Mouse (Mus musculus): ENCODE data around the gene Zscan29. TPM values are rescaled to one million over a fixed set of nuclear protein-coding genes. Genes with fewer than 3 reads are reported as not detected.

The Zscan29 gene
- polyA plus RNA-seq, 1 experiment = 4.7 TPM

DNA sequence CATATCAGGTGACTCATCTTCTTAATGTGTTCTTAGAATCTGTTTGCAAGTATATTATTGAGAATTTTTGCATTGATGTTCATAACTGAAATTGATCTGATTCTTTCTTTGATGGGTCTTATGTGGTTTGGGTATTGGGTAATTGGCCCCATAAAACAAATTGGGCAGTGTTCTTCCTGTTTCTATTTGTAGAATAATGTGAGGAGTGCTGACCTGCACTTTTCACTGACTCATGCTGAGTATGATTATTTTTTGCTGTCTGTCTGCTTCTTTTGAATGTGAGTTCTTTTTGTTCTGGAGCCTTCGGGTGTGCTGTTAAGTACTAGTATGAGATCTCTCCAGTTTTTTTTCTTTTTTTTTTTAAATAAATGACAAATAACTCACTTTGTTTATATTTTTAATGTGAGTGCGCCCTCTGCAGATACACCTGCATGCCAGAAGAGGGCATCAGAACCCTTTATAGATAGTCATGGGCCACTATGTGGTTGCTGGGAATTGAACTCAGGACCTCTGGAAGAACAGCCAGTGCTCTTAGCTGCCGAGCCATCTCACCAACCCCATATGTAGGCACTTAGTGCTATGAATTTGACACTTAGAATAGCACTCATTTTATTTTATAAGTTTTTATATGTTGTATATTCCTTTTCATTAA lies 8.0 kb upstream of the Zscan29 start:
- Histone ChIP-seq H3K4me1 (ENCODE audit: control insufficient read depth, insufficient read depth, low read length) (no peaks in the 10 kb centered on the region), H3K4me3 (replicated peaks; ENCODE audit: extremely low read depth, low read depth, low read length) (no peak overlapping the region)
- TF ChIP-seq CTCF (IDR thresholded peaks at IDR 0.05; ENCODE audit: insufficient read depth, low read length) (no peak), POLR2A (IDR thresholded peaks at IDR 0.05; ENCODE audit: borderline replicate concordance, extremely low read depth, low read depth, low read length) (no peak)
- 91% methylated on average over 3 of the region's 3 CpGs for WGBS
- no peak for DNase-seq

DNA sequence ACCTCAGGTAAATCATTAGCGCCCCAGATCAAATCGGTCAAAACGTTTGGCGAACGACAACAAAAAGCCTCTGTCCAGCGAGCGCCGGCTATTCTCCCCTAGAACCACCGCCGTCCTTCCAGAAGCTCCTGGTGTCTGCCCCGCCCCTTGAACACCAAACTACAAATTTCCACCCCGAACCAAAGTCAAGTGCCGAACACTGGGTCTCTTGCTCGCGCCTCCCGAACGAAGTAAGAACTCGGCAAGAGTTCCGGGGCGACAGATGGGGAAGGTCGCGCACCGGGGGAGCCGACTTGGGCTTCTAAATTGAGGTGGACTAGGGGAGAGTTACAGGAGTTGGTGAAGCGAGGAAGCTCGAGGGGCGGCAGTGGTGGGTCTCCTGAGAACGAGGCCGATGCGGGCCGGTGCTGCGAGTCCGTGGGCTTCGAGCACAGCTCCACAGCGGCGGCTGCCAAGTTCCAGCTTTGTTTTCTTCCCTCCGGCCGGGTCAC lies 399 bp downstream of the Zscan29 start, which contains the start of gene Tubgcp4:
Gene Tubgcp4, plus strand, starts transcription at position 174 of the 491 bp plus-strand sequence.
- 0 out of 2 replicates have a peak, but pooled peaks have one; percentile 13 for TF ChIP-seq POLR2A (IDR thresholded peaks at IDR 0.05; ENCODE audit: borderline replicate concordance, extremely low read depth, low read depth, low read length)
- no peak for TF ChIP-seq CTCF (IDR thresholded peaks at IDR 0.05; ENCODE audit: insufficient read depth, low read length)
- peak within 1 kb of the TSS; percentile 98 for H3K4me3 ChIP-seq (replicated peaks; ENCODE audit: extremely low read depth, low read depth, low read length)
- WGBS = under 1% methylated on average over 36 of the region's 38 CpGs
- H3K4me1 ChIP-seq (ENCODE audit: control insufficient read depth, insufficient read depth, low read length) = peaks cover 6% of the 10 kb centered on the region
- no peak for DNase-seq

DNA sequence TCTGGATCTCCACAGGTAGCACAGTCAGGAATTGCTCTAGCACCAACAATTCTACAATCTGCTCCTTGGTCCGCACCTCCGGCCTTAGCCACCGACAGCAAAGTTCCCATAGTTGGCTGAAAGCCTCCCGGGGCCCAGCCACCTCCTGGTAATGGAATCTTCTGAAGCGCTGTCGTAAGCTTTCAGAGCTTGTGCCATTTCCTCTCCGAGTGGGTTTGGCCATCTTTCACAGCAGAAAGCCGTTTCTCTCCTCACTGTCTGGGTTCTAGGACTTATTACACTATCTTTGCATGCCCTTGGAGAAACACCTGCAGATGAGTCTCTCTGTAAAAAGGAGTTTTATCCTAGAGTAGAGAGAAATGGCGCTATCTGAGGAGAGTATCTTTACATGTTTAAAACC lies 1.0 kb downstream of the Zscan29 start:
- Histone ChIP-seq H3K4me3 (replicated peaks; ENCODE audit: extremely low read depth, low read depth, low read length) (peak overlapping the region; percentile 98), H3K4me1 (ENCODE audit: control insufficient read depth, insufficient read depth, low read length) (peaks cover 6% of the 10 kb centered on the region)
- peak; percentile 39 for DNase-seq
- 3% methylated on average over 9 of the region's 9 CpGs for WGBS
- TF ChIP-seq POLR2A (IDR thresholded peaks at IDR 0.05; ENCODE audit: borderline replicate concordance, extremely low read depth, low read depth, low read length) = no peak
- no peak for TF ChIP-seq CTCF (IDR thresholded peaks at IDR 0.05; ENCODE audit: insufficient read depth, low read length)

DNA sequence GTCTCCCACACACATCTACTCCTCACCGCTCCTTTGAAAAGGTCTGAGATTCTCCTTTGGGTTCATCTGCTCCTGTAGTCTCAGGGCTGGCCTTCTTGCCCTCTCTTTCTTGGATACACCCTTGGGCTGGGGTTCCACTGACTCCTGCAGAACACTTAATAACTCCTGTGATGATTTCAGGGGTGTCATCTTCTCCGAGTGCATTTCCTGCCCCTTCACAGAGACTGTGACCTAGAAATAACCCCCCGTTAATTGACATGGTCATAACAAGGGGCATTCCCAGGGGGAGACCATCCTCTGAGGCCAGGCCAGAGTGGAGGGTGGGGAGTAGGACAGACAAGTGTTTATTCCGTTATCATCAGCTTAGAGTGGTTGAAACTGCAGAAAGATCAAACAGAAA lies 1.8 kb downstream of the Zscan29 start:
- no peak for TF ChIP-seq CTCF (IDR thresholded peaks at IDR 0.05; ENCODE audit: insufficient read depth, low read length)
- Histone ChIP-seq H3K4me3 (replicated peaks; ENCODE audit: extremely low read depth, low read depth, low read length) (no peak overlapping the region), H3K4me1 (ENCODE audit: control insufficient read depth, insufficient read depth, low read length) (peaks cover 6% of the 10 kb centered on the region)
- WGBS = 32% methylated on average over 4 of the region's 4 CpGs
- no peak for DNase-seq

DNA sequence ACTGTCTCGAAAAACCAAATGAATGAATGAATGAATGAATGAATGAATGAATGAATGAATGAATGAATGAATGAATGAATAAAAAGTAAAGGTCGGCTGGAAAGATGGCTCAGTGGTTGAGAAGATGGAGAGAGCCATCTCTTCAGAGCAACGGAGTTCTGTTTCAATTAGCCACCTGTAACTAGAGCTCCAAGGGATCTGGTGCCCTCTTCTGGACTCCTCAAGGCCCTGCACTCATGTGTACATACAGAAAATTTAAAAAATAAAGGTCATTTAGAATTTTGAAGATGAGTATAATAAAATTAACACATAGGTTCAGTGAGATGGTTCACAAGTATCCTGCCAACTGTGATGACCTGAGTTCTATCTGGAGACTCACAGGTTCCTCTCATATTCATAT lies 17.8 kb downstream of the Zscan29 start:
- Histone ChIP-seq H3K4me3 (replicated peaks; ENCODE audit: extremely low read depth, low read depth, low read length) (no peak overlapping the region), H3K4me1 (ENCODE audit: control insufficient read depth, insufficient read depth, low read length) (no peaks in the 10 kb centered on the region)
- WGBS = 91% methylated on average over 3 of the region's 3 CpGs
- no peak for DNase-seq
- TF ChIP-seq CTCF (IDR thresholded peaks at IDR 0.05; ENCODE audit: insufficient read depth, low read length) (no peak), POLR2A (IDR thresholded peaks at IDR 0.05; ENCODE audit: borderline replicate concordance, extremely low read depth, low read depth, low read length) (no peak)

DNA sequence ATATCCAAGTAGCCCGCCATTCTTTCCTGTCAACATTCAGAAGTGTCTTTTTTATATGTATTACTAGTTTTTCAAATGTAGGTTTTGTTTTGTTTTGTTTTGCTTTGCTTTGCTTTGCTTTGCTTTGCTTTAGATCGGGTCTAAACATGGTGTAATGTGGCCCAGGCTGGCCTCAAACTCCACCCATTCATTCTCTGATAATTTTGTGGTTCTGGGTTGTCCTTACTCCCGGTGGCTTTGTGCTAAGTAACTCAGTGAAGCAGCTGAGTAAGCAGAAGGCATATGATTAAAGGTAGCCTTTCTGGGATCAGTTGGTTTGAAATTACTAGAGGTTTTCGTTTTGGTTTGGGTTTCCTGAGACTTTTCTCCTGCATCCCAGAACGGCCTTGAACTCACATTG lies 21.2 kb downstream of the Zscan29 start:
- Histone ChIP-seq H3K4me1 (ENCODE audit: control insufficient read depth, insufficient read depth, low read length) (no peaks in the 10 kb centered on the region), H3K4me3 (replicated peaks; ENCODE audit: extremely low read depth, low read depth, low read length) (no peak overlapping the region)
- no peak for TF ChIP-seq POLR2A (IDR thresholded peaks at IDR 0.05; ENCODE audit: borderline replicate concordance, extremely low read depth, low read depth, low read length)
- no peak for TF ChIP-seq CTCF (IDR thresholded peaks at IDR 0.05; ENCODE audit: insufficient read depth, low read length)
- 76% methylated on average over 5 of the region's 5 CpGs for WGBS
- DNase-seq = no peak

DNA sequence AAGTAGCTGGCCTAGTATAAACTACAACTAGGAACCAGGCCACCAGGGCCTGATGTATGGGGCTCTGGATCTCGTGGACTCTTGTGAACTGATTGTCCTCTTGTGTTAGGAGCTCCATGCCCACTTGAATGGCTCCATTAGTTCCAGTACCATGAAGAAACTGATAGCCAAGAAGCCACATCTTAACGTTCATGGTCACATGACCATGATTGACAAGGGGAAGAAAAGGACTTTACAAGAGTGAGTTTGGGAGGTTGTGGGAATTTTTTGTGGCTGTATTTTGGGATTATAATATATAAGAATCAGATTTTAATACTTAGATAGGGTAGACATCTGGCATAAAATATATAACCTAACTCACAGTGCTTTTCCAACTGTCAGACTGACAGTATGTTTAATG lies 28.5 kb downstream of the Zscan29 start:
- 62% methylated on average over 2 of the region's 2 CpGs for WGBS
- Histone ChIP-seq H3K4me3 (replicated peaks; ENCODE audit: extremely low read depth, low read depth, low read length) (no peak overlapping the region), H3K4me1 (ENCODE audit: control insufficient read depth, insufficient read depth, low read length) (peaks cover 13% of the 10 kb centered on the region)
- no peak for DNase-seq
- TF ChIP-seq POLR2A (IDR thresholded peaks at IDR 0.05; ENCODE audit: borderline replicate concordance, extremely low read depth, low read depth, low read length) (no peak), CTCF (IDR thresholded peaks at IDR 0.05; ENCODE audit: insufficient read depth, low read length) (no peak)

DNA sequence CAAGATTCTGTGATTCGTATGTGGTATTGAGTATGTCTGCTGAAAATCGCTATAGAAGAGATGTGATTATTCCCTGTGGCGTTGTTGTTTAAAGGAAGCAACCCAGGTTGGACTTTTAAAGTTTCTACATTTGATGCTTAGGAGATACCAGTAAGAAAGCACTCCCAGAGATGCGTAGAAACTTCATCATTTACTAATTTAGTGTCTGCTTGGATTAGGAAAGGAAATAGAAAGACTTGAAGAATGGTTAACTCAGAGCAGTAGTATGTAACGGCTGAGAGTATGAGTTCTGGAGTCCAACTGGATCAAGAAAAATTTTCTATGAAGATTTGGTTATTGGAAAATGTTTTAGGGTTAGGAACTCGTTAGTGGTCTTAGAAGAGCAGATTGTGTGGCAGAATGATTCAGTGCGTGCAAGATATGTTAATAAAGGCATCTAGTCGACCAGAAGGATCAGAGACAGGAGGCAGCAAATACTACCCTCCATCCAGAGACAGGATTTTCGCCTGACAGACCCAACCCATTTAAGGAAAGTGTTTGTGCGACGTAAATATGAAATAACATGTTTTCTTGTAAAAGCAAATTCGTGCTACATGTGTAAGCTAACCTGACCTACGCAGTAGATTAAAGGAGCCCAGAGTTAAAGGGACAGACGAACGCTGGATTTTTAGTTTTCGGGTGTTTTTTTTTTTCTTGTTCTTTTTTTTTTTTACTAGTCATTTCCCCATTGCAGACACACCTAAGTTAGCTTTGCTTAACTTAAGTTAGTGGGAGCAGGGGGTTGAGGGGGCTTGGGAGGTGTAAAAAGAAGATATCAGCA lies 29.5 kb downstream of the Zscan29 start:
- no peak for DNase-seq
- TF ChIP-seq POLR2A (IDR thresholded peaks at IDR 0.05; ENCODE audit: borderline replicate concordance, extremely low read depth, low read depth, low read length) = no peak
- TF ChIP-seq CTCF (IDR thresholded peaks at IDR 0.05; ENCODE audit: insufficient read depth, low read length) = no peak
- 63% methylated on average over 16 of the region's 16 CpGs for WGBS
- Histone ChIP-seq H3K4me1 (ENCODE audit: control insufficient read depth, insufficient read depth, low read length) (peaks cover 13% of the 10 kb centered on the region), H3K4me3 (replicated peaks; ENCODE audit: extremely low read depth, low read depth, low read length) (peak overlapping the region; percentile 99)

DNA sequence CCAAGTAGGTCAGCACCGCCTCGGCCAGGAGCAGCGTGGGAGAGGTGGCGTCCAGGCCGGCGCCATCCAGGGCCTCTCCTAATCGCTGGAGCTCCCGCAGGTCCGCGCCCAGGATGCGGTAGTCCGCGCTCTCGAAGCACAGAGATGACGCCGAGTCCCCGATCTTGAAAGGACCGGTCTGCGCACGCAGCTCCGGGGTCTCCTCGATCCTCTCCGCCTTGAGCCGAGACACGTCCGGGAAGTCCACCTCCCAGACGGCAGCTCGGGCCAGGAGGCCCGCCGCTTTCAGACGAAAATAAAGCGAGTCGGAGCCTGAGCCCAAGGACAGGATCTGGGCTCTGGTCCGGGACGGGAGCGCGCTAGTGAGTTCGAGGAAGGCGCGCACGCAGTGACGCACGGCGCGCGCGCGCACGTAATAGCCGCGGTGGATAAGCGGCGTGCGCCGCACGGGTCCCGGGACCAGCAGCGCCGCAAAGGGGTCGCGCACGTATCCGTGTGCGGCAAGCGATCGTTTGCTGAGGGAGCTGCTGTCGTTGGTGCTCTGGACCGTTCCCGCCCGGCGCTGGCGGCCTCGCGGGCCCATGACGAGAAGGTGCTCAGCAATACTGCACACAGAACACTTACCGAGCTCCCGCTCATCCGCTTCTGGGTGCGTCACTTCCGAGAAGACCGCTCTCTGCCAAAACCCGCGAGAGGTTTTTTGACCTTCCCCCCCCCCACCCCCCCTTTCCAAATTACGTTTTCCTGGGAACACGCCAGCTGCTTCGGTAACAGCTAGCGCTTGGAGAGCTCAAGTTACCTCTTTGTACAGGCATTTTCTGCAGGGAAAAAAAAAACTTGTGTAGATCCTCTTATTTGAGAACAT lies 30.7 kb downstream of the Zscan29 start, which contains the start of the genes Adal and Lcmt2:
Gene Adal, plus strand, starts transcription at position 411 of the 865 bp plus-strand sequence.
Gene Lcmt2, minus strand, starts transcription at position 636 of the 865 bp plus-strand sequence.
- peak; percentile 88 for DNase-seq
- peak; percentile 73 for TF ChIP-seq POLR2A (IDR thresholded peaks at IDR 0.05; ENCODE audit: borderline replicate concordance, extremely low read depth, low read depth, low read length)
- TF ChIP-seq CTCF (IDR thresholded peaks at IDR 0.05; ENCODE audit: insufficient read depth, low read length) = no peak
- under 1% methylated on average over 87 of the region's 87 CpGs for WGBS
- Histone ChIP-seq H3K4me1 (ENCODE audit: control insufficient read depth, insufficient read depth, low read length) (peaks cover 13% of the 10 kb centered on the region), H3K4me3 (replicated peaks; ENCODE audit: extremely low read depth, low read depth, low read length) (peak within 1 kb of the TSS; percentile 99)

Measured in lung, adult 2 months (tissue).